Mouse (Mus musculus): ENCODE measurements around the gene Tspan18. TPM values are rescaled to one million over a fixed set of nuclear protein-coding genes. Genes with fewer than 3 reads are reported as not detected.

The Tspan18 gene
- polyA plus RNA-seq, 1 experiment from 2014 or later, result 30.2 TPM

- H3K4me1 ChIP-seq (ENCODE audit: control insufficient read depth, insufficient read depth, low read length), result 0 out of 2 replicates have a peak, but pooled peaks cover 5% of the 10 kb centered on the region
Observed at GRCm38 (mm10) chr2:93163317-93163716, 171.0 kb downstream of the Tspan18 start.

GRCm38 (mm10) chr2:93162791-93163190, 171.5 kb downstream of the Tspan18 start:
- Histone ChIP-seq H3K4me2 (ENCODE audit: low read depth, low read length) (no peak overlapping the region), H3K4me1 (ENCODE audit: control insufficient read depth, insufficient read depth, low read length) (0 out of 2 replicates have a peak, but pooled peaks cover 5% of the 10 kb centered on the region), H3K36me3 (ENCODE audit: control insufficient read depth, insufficient read depth, low read length) (no peaks in the 10 kb centered on the region), H3K9ac (replicated peaks; ENCODE audit: low read depth, low read length) (no peak overlapping the region), H3K27ac (ENCODE audit: low read depth, low read length) (no peak overlapping the region), H3K4me3 (ENCODE audit: low read depth, low read length) (no peak overlapping the region), H3K9me3 (ENCODE audit: control insufficient read depth, low read length) (no peaks in the 10 kb centered on the region), H3K27me3 (ENCODE audit: control insufficient read depth, insufficient read depth, low read length) (no peaks in the 10 kb centered on the region)
- no peak for ATAC-seq (ENCODE audit: low read depth)
- 81% methylated on average over 4 of the region's 4 CpGs for WGBS

More at GRCm38 (mm10) chr2:93163317-93163716, 171.0 kb downstream of the Tspan18 start:
- no peak for ATAC-seq (ENCODE audit: low read depth)
- no peak overlapping the region for H3K9ac ChIP-seq (replicated peaks; ENCODE audit: low read depth, low read length)
- H3K9me3 ChIP-seq (ENCODE audit: control insufficient read depth, low read length), result no peaks in the 10 kb centered on the region
- no peak overlapping the region for H3K4me2 ChIP-seq (ENCODE audit: low read depth, low read length)
- no peak overlapping the region for H3K27ac ChIP-seq (ENCODE audit: low read depth, low read length)
- WGBS, result 15% methylated on average over 2 of the region's 2 CpGs
- no peak overlapping the region for H3K4me3 ChIP-seq (ENCODE audit: low read depth, low read length)
- H3K36me3 ChIP-seq (ENCODE audit: control insufficient read depth, insufficient read depth, low read length), result no peaks in the 10 kb centered on the region
- no peaks in the 10 kb centered on the region for H3K27me3 ChIP-seq (ENCODE audit: control insufficient read depth, insufficient read depth, low read length)

- H3K4me3 ChIP-seq (ENCODE audit: low read depth, low read length), result no peak overlapping the region
- H3K9ac ChIP-seq (replicated peaks; ENCODE audit: low read depth, low read length), result no peak overlapping the region
- H3K4me1 ChIP-seq (ENCODE audit: control insufficient read depth, insufficient read depth, low read length), result 0 out of 2 replicates have a peak, but pooled peaks cover 5% of the 10 kb centered on the region
- H3K27me3 ChIP-seq (ENCODE audit: control insufficient read depth, insufficient read depth, low read length), result no peaks in the 10 kb centered on the region
- H3K27ac ChIP-seq (ENCODE audit: low read depth, low read length), result no peak overlapping the region
- no peak overlapping the region for H3K4me2 ChIP-seq (ENCODE audit: low read depth, low read length)
- WGBS, result 90% methylated on average over 7 of the region's 7 CpGs
- no peak for ATAC-seq (ENCODE audit: low read depth)
- H3K9me3 ChIP-seq (ENCODE audit: control insufficient read depth, low read length), result no peaks in the 10 kb centered on the region
- no peaks in the 10 kb centered on the region for H3K36me3 ChIP-seq (ENCODE audit: control insufficient read depth, insufficient read depth, low read length)
Observed at GRCm38 (mm10) chr2:93161914-93162664, 172.2 kb downstream of the Tspan18 start.

GRCm38 (mm10) chr2:93160467-93161035, 173.8 kb downstream of the Tspan18 start:
- H3K27ac ChIP-seq (ENCODE audit: low read depth, low read length), result no peak overlapping the region
- H3K27me3 ChIP-seq (ENCODE audit: control insufficient read depth, insufficient read depth, low read length), result no peaks in the 10 kb centered on the region
- H3K9me3 ChIP-seq (ENCODE audit: control insufficient read depth, low read length), result no peaks in the 10 kb centered on the region
- H3K4me2 ChIP-seq (ENCODE audit: low read depth, low read length), result no peak overlapping the region
- ATAC-seq (ENCODE audit: low read depth), result no peak
- no peaks in the 10 kb centered on the region for H3K4me1 ChIP-seq (ENCODE audit: control insufficient read depth, insufficient read depth, low read length)
- whole genome bisulfite sequencing, result 61% methylated on average over 4 of the region's 4 CpGs
- H3K4me3 ChIP-seq (ENCODE audit: low read depth, low read length), result no peak overlapping the region
- H3K36me3 ChIP-seq (ENCODE audit: control insufficient read depth, insufficient read depth, low read length), result no peaks in the 10 kb centered on the region
- no peak overlapping the region for H3K9ac ChIP-seq (replicated peaks; ENCODE audit: low read depth, low read length)

GRCm38 (mm10) chr2:93154486-93155032, 179.7 kb downstream of the Tspan18 start:
- H3K4me1 ChIP-seq (ENCODE audit: control insufficient read depth, insufficient read depth, low read length), result no peaks in the 10 kb centered on the region
- no peak for ATAC-seq (ENCODE audit: low read depth)
- WGBS, result 76% methylated on average over 1 of the region's 1 CpGs
- H3K36me3 ChIP-seq (ENCODE audit: control insufficient read depth, insufficient read depth, low read length), result no peaks in the 10 kb centered on the region
- H3K27me3 ChIP-seq (ENCODE audit: control insufficient read depth, insufficient read depth, low read length), result no peaks in the 10 kb centered on the region
- no peak overlapping the region for H3K4me2 ChIP-seq (ENCODE audit: low read depth, low read length)
- no peaks in the 10 kb centered on the region for H3K9me3 ChIP-seq (ENCODE audit: control insufficient read depth, low read length)
- H3K4me3 ChIP-seq (ENCODE audit: low read depth, low read length), result no peak overlapping the region
- H3K9ac ChIP-seq (replicated peaks; ENCODE audit: low read depth, low read length), result no peak overlapping the region
- H3K27ac ChIP-seq (ENCODE audit: low read depth, low read length), result no peak overlapping the region

GRCm38 (mm10) chr2:93153833-93154232, 180.5 kb downstream of the Tspan18 start:
- H3K4me2 ChIP-seq (ENCODE audit: low read depth, low read length), result no peak overlapping the region
- H3K36me3 ChIP-seq (ENCODE audit: control insufficient read depth, insufficient read depth, low read length), result no peaks in the 10 kb centered on the region
- H3K27me3 ChIP-seq (ENCODE audit: control insufficient read depth, insufficient read depth, low read length), result no peaks in the 10 kb centered on the region
- H3K9ac ChIP-seq (replicated peaks; ENCODE audit: low read depth, low read length), result no peak overlapping the region
- no peak overlapping the region for H3K27ac ChIP-seq (ENCODE audit: low read depth, low read length)
- no peaks in the 10 kb centered on the region for H3K9me3 ChIP-seq (ENCODE audit: control insufficient read depth, low read length)
- no peak for ATAC-seq (ENCODE audit: low read depth)
- H3K4me3 ChIP-seq (ENCODE audit: low read depth, low read length), result no peak overlapping the region
- no peaks in the 10 kb centered on the region for H3K4me1 ChIP-seq (ENCODE audit: control insufficient read depth, insufficient read depth, low read length)
- WGBS, result 95% methylated on average over 1 of the region's 1 CpGs

- H3K27me3 ChIP-seq (ENCODE audit: control insufficient read depth, insufficient read depth, low read length), result no peaks in the 10 kb centered on the region
- H3K9ac ChIP-seq (replicated peaks; ENCODE audit: low read depth, low read length), result no peak overlapping the region
- H3K9me3 ChIP-seq (ENCODE audit: control insufficient read depth, low read length), result no peaks in the 10 kb centered on the region
- no peak overlapping the region for H3K4me3 ChIP-seq (ENCODE audit: low read depth, low read length)
- WGBS, result 77% methylated on average over 7 of the region's 7 CpGs
- no peaks in the 10 kb centered on the region for H3K36me3 ChIP-seq (ENCODE audit: control insufficient read depth, insufficient read depth, low read length)
- no peaks in the 10 kb centered on the region for H3K4me1 ChIP-seq (ENCODE audit: control insufficient read depth, insufficient read depth, low read length)
- ATAC-seq (ENCODE audit: low read depth), result no peak
- H3K27ac ChIP-seq (ENCODE audit: low read depth, low read length), result no peak overlapping the region
- no peak overlapping the region for H3K4me2 ChIP-seq (ENCODE audit: low read depth, low read length)
Observed at GRCm38 (mm10) chr2:93152883-93153491, 181.3 kb downstream of the Tspan18 start.

- no peak overlapping the region for H3K4me2 ChIP-seq (ENCODE audit: low read depth, low read length)
- H3K4me3 ChIP-seq (ENCODE audit: low read depth, low read length), result no peak overlapping the region
- no peaks in the 10 kb centered on the region for H3K4me1 ChIP-seq (ENCODE audit: control insufficient read depth, insufficient read depth, low read length)
- H3K9me3 ChIP-seq (ENCODE audit: control insufficient read depth, low read length), result no peaks in the 10 kb centered on the region
- H3K27me3 ChIP-seq (ENCODE audit: control insufficient read depth, insufficient read depth, low read length), result no peaks in the 10 kb centered on the region
- no peak overlapping the region for H3K27ac ChIP-seq (ENCODE audit: low read depth, low read length)
- H3K9ac ChIP-seq (replicated peaks; ENCODE audit: low read depth, low read length), result no peak overlapping the region
- 83% methylated on average over 6 of the region's 6 CpGs for WGBS
- no peak for ATAC-seq (ENCODE audit: low read depth)
- no peaks in the 10 kb centered on the region for H3K36me3 ChIP-seq (ENCODE audit: control insufficient read depth, insufficient read depth, low read length)
Observed at GRCm38 (mm10) chr2:93152191-93152601, 182.1 kb downstream of the Tspan18 start.
